In genomic region chr4:81178782-81179135, GRCm38 (mm10) we compare ENCODE assay signal across 7 mouse cellular contexts.
DNase-seq lines count a peak whose midpoint lies in the region; ATAC-seq and TF ChIP-seq lines count a peak whose summit lies in the region.

No protein-coding gene starts in this region.

- H3K27ac ChIP-seq in bone marrow, adult 2 months (ENCODE audit: control insufficient read depth, insufficient read depth, low read depth, low read length, poor library complexity): no peak overlapping the region
- H3K27ac ChIP-seq in embryonic facial prominence, embryonic 11.5 days (replicated peaks; ENCODE audit: low read depth, low read length): no peak overlapping the region
- H3K27ac ChIP-seq in heart, adult 2 months: peak overlapping the region; percentile 63; the same call in 1 of the 2 replicates
- H3K27ac ChIP-seq in kidney, adult 2 months (ENCODE audit: insufficient read depth, low read depth, low read length): no peak overlapping the region
- H3K27ac ChIP-seq in limb, embryonic 10.5 days: no peak overlapping the region
- no peak overlapping the region for H3K27ac ChIP-seq in midbrain, embryonic 14.5 days (replicated peaks; ENCODE audit: low read depth, low read length)

- no peak overlapping the region for H3K4me3 ChIP-seq in bone marrow, adult 2 months (replicated peaks; ENCODE audit: control insufficient read depth, low read depth, low read length)
- H3K4me3 ChIP-seq in embryonic facial prominence, embryonic 11.5 days (ENCODE audit: low read depth, low read length): no peak overlapping the region
- no peak overlapping the region for H3K4me3 ChIP-seq in heart, adult 2 months
- H3K4me3 ChIP-seq in kidney, adult 2 months (ENCODE audit: insufficient read depth, low read depth, low read length): no peak overlapping the region
- H3K4me3 ChIP-seq in limb, embryonic 10.5 days: no peak overlapping the region
- H3K4me3 ChIP-seq in midbrain, embryonic 14.5 days (replicated peaks; ENCODE audit: low read depth, low read length): no peak overlapping the region

- intact Hi-C loops in heart, adult 2 months (cut with DNase I): loop anchor here (1.0 to 10.0 kb wide), 10 partner anchors 74 to 1756 kb away; partner anchors contain the start of gene Mpdz

- no peaks in the 10 kb centered on the region for H3K79me2 ChIP-seq in heart, adult 2 months (replicated peaks; ENCODE audit: control insufficient read depth, insufficient read depth, low read length)

- no peaks in the 10 kb centered on the region for H3K36me3 ChIP-seq in embryonic facial prominence, embryonic 11.5 days (replicated peaks; ENCODE audit: control insufficient read depth, insufficient read depth, low read depth, low read length)
- H3K36me3 ChIP-seq in heart, adult 2 months (ENCODE audit: control insufficient read depth, insufficient read depth, low read length): no peaks in the 10 kb centered on the region
- H3K36me3 ChIP-seq in kidney, adult 2 months (ENCODE audit: control insufficient read depth, insufficient read depth, low read length): no peaks in the 10 kb centered on the region
- no peaks in the 10 kb centered on the region for H3K36me3 ChIP-seq in limb, embryonic 10.5 days
- no peaks in the 10 kb centered on the region for H3K36me3 ChIP-seq in midbrain, embryonic 14.5 days (ENCODE audit: control insufficient read depth, insufficient read depth, low read length)

- no peaks in the 10 kb centered on the region for H3K27me3 ChIP-seq in embryonic facial prominence, embryonic 11.5 days (ENCODE audit: control insufficient read depth, insufficient read depth, low read length)
- no peaks in the 10 kb centered on the region for H3K27me3 ChIP-seq in heart, adult 2 months (ENCODE audit: control insufficient read depth, insufficient read depth, low read length)
- no peaks in the 10 kb centered on the region for H3K27me3 ChIP-seq in kidney, adult 2 months (replicated peaks; ENCODE audit: control insufficient read depth, insufficient read depth, low read length)
- no peaks in the 10 kb centered on the region for H3K27me3 ChIP-seq in limb, embryonic 10.5 days (ENCODE audit: low read depth, poor library complexity, severe bottlenecking)
- H3K27me3 ChIP-seq in midbrain, embryonic 14.5 days (ENCODE audit: control insufficient read depth, insufficient read depth, low read length): no peaks in the 10 kb centered on the region

- ATAC-seq in embryonic facial prominence, embryonic 11.5 days (replicated peaks; ENCODE audit: insufficient number of reproducible peaks, low FRiP score, low TSS enrichment, low read depth): peak; percentile 94
- peak; percentile 94 for ATAC-seq in midbrain, embryonic 14.5 days (ENCODE audit: low FRiP score, low TSS enrichment)

- WGBS in bone marrow, adult 2 months: under 1% methylated on average over 12 of the region's 12 CpGs
- WGBS in embryonic facial prominence, embryonic 11.5 days: 2% methylated on average over 12 of the region's 12 CpGs
- 0% methylated on average over 12 of the region's 12 CpGs for WGBS in heart, adult 2 months
- 1% methylated on average over 12 of the region's 12 CpGs for WGBS in kidney, adult 2 months
- WGBS in limb, embryonic 10.5 days: under 1% methylated on average over 12 of the region's 12 CpGs
- 0% methylated on average over 12 of the region's 12 CpGs for WGBS in midbrain, embryonic 14.5 days

- TF ChIP-seq CTCF in bone marrow, adult 2 months (IDR thresholded peaks at IDR 0.05; ENCODE audit: control insufficient read depth, insufficient read depth, low read length): peak; percentile 56
- TF ChIP-seq CTCF in heart, adult 2 months (IDR thresholded peaks at IDR 0.05): peak; percentile 99; the same call in 1 of the 2 replicates
- peak; percentile 95 for TF ChIP-seq CTCF in kidney, adult 2 months (conservative IDR thresholded peaks at IDR 0.05; ENCODE audit: insufficient read depth, insufficient read length, low read depth, low read length)

- H3K9ac ChIP-seq in embryonic facial prominence, embryonic 11.5 days (replicated peaks; ENCODE audit: low read length): no peak overlapping the region
- H3K9ac ChIP-seq in heart, adult 2 months (ENCODE audit: low read depth, low read length): no peak overlapping the region
- H3K9ac ChIP-seq in midbrain, embryonic 14.5 days (replicated peaks; ENCODE audit: low read length): no peak overlapping the region

- no peaks in the 10 kb centered on the region for H3K9me3 ChIP-seq in embryonic facial prominence, embryonic 11.5 days (replicated peaks; ENCODE audit: control insufficient read depth, low read length)
- H3K9me3 ChIP-seq in limb, embryonic 10.5 days (replicated peaks): no peaks in the 10 kb centered on the region
- H3K9me3 ChIP-seq in midbrain, embryonic 14.5 days (ENCODE audit: control insufficient read depth, low read length): no peaks in the 10 kb centered on the region

- TF ChIP-seq EP300 in heart, adult 2 months (IDR thresholded peaks at IDR 0.05; ENCODE audit: insufficient read depth, low read depth, low read length): peak; percentile 99

- H3K4me2 ChIP-seq in embryonic facial prominence, embryonic 11.5 days (ENCODE audit: low read depth, low read length): no peak overlapping the region
- H3K4me2 ChIP-seq in midbrain, embryonic 14.5 days (ENCODE audit: low read length): no peak overlapping the region

- TF ChIP-seq POLR2A in bone marrow, adult 2 months (IDR thresholded peaks at IDR 0.05; ENCODE audit: borderline replicate concordance, control insufficient read depth, low read depth, low read length): no peak
- 0 out of 2 replicates have a peak, but pooled peaks have one; percentile 15 for TF ChIP-seq POLR2A in heart, adult 2 months (IDR thresholded peaks at IDR 0.05; ENCODE audit: insufficient read depth, low read depth, low read length)
- no peak for TF ChIP-seq POLR2A in kidney, adult 2 months (IDR thresholded peaks at IDR 0.05; ENCODE audit: low read depth, low read length)

- H3K4me1 ChIP-seq in bone marrow, adult 2 months (ENCODE audit: control insufficient read depth, insufficient read depth, low read length): no peaks in the 10 kb centered on the region
- H3K4me1 ChIP-seq in embryonic facial prominence, embryonic 11.5 days (ENCODE audit: control insufficient read depth, insufficient read depth, low read length): no peaks in the 10 kb centered on the region
- peaks cover 6% of the 10 kb centered on the region for H3K4me1 ChIP-seq in heart, adult 2 months (ENCODE audit: control insufficient read depth, insufficient read depth, low read length)
- no peaks in the 10 kb centered on the region for H3K4me1 ChIP-seq in kidney, adult 2 months (ENCODE audit: control insufficient read depth, insufficient read depth, low read length)
- H3K4me1 ChIP-seq in limb, embryonic 10.5 days: 0 out of 2 replicates have a peak, but pooled peaks cover 3% of the 10 kb centered on the region
- 0 out of 2 replicates have a peak, but pooled peaks cover 7% of the 10 kb centered on the region for H3K4me1 ChIP-seq in midbrain, embryonic 14.5 days (ENCODE audit: control insufficient read depth, insufficient read depth, low read length)

- DNase-seq in embryonic facial prominence, embryonic 11.5 days (ENCODE audit: low spot score): peak; percentile 90
- peak; percentile 89 to 91 for DNase-seq in heart, adult 2 months
- DNase-seq in kidney, adult 2 months: peak; percentile 95
- peak; percentile 92 for DNase-seq in limb, embryonic 10.5 days (ENCODE audit: low spot score)
- peak; percentile 96 for DNase-seq in midbrain, embryonic 14.5 days
- peak; percentile 44 to 71 for DNase-seq in spleen, postnatal 4 days (ENCODE audit: low spot score in 2 of 2)
